Comparison of ENCODE assay signal across 8 mouse cellular contexts in genomic region chr13:6471643-6472042, GRCm38 (mm10).
DNase-seq lines count a peak whose midpoint lies in the region; ATAC-seq and TF ChIP-seq lines count a peak whose summit lies in the region.

No protein-coding gene starts in this region.

- no peaks in the 10 kb centered on the region for H3K4me1 ChIP-seq in thymus, adult 2 months (replicated peaks; ENCODE audit: control insufficient read depth, insufficient read depth, low read length)

- no peaks in the 10 kb centered on the region for H3K27me3 ChIP-seq in thymus, adult 2 months (ENCODE audit: control insufficient read depth, insufficient read depth, low read length)

- peak; percentile 84 for ATAC-seq in megakaryocyte-erythroid progenitor cell, adult 5-6 weeks (replicated peaks; ENCODE audit: low FRiP score, low TSS enrichment, poor library complexity, severe bottlenecking)

- H3K36me3 ChIP-seq in thymus, adult 2 months (ENCODE audit: control insufficient read depth, insufficient read depth, low read length): no peaks in the 10 kb centered on the region

- H3K27ac ChIP-seq in thymus, adult 2 months (ENCODE audit: control insufficient read depth, insufficient read depth, low read length): no peak overlapping the region

- DNase-seq in thymus, adult 2 months: peak; percentile 40
- DNase-seq in thymus, adult 18-20 months: no peak
- peak; percentile 45 for DNase-seq in cerebellum, adult 8-10 months
- DNase-seq in frontal cortex, adult 2 months (ENCODE audit: extremely low spot score in 1 of 2, low spot score in 1 of 2): peak; percentile 53 to 90
- peak; percentile 74 for DNase-seq in induced T-regulatory cell, adult 2 months (ENCODE audit: low read depth)
- DNase-seq in layer of hippocampus, postnatal 36 days: peak; percentile 52 to 53
- peak; percentile 56 for DNase-seq in right cerebral cortex, postnatal 25 days

- H3K4me3 ChIP-seq in thymus, adult 2 months (ENCODE audit: control insufficient read depth, insufficient read depth, low read length): no peak overlapping the region

- no peak for TF ChIP-seq CTCF in thymus, adult 2 months (IDR thresholded peaks at IDR 0.05; ENCODE audit: borderline replicate concordance, control insufficient read depth, extremely low read depth, insufficient read depth, low read length, poor library complexity)

- 13% methylated on average over 7 of the region's 7 CpGs for WGBS in thymus, adult 2 months

- TF ChIP-seq POLR2A in thymus, adult 2 months (IDR thresholded peaks at IDR 0.05; ENCODE audit: control insufficient read depth, extremely low read depth, insufficient read depth, low read length, poor library complexity): no peak

Comparison
In these comparisons a context has a peak if more than half of its experiments do, and no peak if none do; other contexts are left out.
1. DNase-seq: peak in thymus, adult 2 months (single experiment), cerebellum, adult 8-10 months (single experiment), frontal cortex, adult 2 months (2 of 2), induced T-regulatory cell, adult 2 months (single experiment), layer of hippocampus, postnatal 36 days (2 of 2) and right cerebral cortex, postnatal 25 days (single experiment); none in thymus, adult 18-20 months (0 of 2).